Mouse (Mus musculus): Measurements from ENCODE around the gene Usp36. TPM values are rescaled to one million over a fixed set of nuclear protein-coding genes. Genes with fewer than 3 reads are reported as not detected.

The Usp36 gene
- polyA plus RNA-seq, 1 experiment from 2014 or later = 13.5 TPM

DNA sequence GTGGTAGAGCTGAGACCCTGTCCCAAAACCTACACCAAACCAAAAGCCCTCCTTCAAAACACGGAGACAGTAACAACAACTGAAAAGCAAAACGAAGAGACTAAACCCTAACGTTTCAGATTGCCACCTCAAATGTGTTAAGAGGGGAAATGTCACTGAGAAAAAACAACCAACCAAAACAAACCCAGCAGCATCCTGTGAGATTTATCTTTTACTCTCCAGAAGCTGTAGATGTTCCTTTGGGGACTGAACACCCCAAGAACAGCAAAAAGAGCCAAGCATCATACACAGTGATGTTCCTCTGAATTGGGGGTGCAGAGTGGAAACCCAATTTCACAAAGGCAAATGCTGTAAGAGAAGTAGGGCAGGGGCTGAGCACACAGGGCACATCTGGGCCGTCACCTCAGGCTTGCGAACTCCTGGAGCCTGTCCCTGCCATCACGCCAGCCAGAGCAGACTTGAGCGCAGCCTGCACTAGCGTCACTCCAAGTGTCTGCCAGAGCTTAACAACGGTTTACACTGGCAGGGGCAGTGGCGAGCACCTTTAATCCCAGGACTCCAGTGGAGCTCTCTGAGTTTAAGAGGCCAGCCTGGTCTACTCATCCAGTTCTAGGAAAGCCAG lies 23.9 kb downstream of the Usp36 start:
- no peak overlapping the region for H3K4me2 ChIP-seq (ENCODE audit: low read depth, low read length)
- no peak for ATAC-seq (replicated peaks; ENCODE audit: extremely low read depth, insufficient read depth, low FRiP score)
- WGBS = 86% methylated on average over 10 of the region's 10 CpGs
- no peaks in the 10 kb centered on the region for H3K4me1 ChIP-seq (ENCODE audit: control insufficient read depth, insufficient read depth, low read length)
- no peak overlapping the region for H3K4me3 ChIP-seq (ENCODE audit: low read length)
- H3K9me3 ChIP-seq (replicated peaks; ENCODE audit: control insufficient read depth, low read length) = no peaks in the 10 kb centered on the region
- H3K36me3 ChIP-seq (ENCODE audit: control insufficient read depth, insufficient read depth) = peaks cover 76% of the 10 kb centered on the region
- no peak overlapping the region for H3K9ac ChIP-seq (ENCODE audit: low read length)
- no peak overlapping the region for H3K27ac ChIP-seq (ENCODE audit: low read length)
- H3K27me3 ChIP-seq (ENCODE audit: control insufficient read depth, insufficient read depth, low read length) = no peaks in the 10 kb centered on the region

DNA sequence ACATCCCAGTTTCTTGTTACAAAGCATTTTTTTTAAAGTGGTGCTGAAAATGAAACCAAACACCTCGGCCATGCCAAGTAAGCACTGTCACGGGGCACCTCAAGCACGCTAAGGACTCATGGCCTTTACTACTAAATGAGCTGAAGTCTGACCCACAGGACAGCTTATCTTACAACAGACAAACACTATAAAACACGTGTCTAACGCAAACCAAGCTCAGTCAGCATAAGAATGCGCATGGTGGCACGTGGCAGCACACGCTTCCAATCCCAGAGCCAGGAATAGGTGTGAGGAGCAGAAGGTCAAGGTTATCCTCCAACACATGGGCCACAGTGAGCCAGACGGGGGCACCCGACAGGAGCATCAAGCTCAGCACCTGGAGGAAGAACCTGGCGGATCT lies 24.4 kb downstream of the Usp36 start:
- 80% methylated on average over 11 of the region's 11 CpGs for WGBS

DNA sequence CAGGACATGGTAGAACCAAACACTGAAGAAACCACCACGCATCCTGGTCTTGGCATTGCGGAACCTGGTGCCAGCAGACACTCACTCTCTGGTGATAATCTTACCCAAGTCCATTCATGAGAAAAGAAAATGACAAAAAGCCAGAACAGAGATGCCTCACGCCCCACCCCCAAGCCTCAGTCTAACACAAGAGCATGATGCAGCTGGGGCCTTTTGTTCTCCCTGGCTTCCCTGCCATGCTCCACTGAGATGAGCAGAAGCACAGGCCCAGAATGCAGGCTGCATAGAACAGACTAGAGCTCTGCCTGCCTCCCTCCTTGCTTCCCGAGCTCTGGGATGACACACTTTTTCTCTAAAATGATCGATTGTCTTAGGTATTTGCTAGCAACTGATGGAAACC lies 26.9 kb downstream of the Usp36 start:
- Histone ChIP-seq H3K4me3 (ENCODE audit: low read length) (no peak overlapping the region), H3K4me2 (ENCODE audit: low read depth, low read length) (no peak overlapping the region), H3K4me1 (ENCODE audit: control insufficient read depth, insufficient read depth, low read length) (no peaks in the 10 kb centered on the region), H3K9me3 (replicated peaks; ENCODE audit: control insufficient read depth, low read length) (no peaks in the 10 kb centered on the region), H3K27me3 (ENCODE audit: control insufficient read depth, insufficient read depth, low read length) (no peaks in the 10 kb centered on the region), H3K36me3 (ENCODE audit: control insufficient read depth, insufficient read depth) (peaks cover 79% of the 10 kb centered on the region), H3K27ac (ENCODE audit: low read length) (no peak overlapping the region), H3K9ac (ENCODE audit: low read length) (no peak overlapping the region)
- ATAC-seq (replicated peaks; ENCODE audit: extremely low read depth, insufficient read depth, low FRiP score) = no peak
- 84% methylated on average over 5 of the region's 5 CpGs for WGBS

More for the DNA sequence above, 24.4 kb downstream of the Usp36 start:
- Histone ChIP-seq H3K27ac (ENCODE audit: low read length) (no peak overlapping the region), H3K4me3 (ENCODE audit: low read length) (no peak overlapping the region), H3K9ac (ENCODE audit: low read length) (no peak overlapping the region), H3K4me1 (ENCODE audit: control insufficient read depth, insufficient read depth, low read length) (no peaks in the 10 kb centered on the region), H3K36me3 (ENCODE audit: control insufficient read depth, insufficient read depth) (peaks cover 77% of the 10 kb centered on the region), H3K9me3 (replicated peaks; ENCODE audit: control insufficient read depth, low read length) (no peaks in the 10 kb centered on the region), H3K27me3 (ENCODE audit: control insufficient read depth, insufficient read depth, low read length) (no peaks in the 10 kb centered on the region), H3K4me2 (ENCODE audit: low read depth, low read length) (no peak overlapping the region)
- ATAC-seq (replicated peaks; ENCODE audit: extremely low read depth, insufficient read depth, low FRiP score) = no peak

DNA sequence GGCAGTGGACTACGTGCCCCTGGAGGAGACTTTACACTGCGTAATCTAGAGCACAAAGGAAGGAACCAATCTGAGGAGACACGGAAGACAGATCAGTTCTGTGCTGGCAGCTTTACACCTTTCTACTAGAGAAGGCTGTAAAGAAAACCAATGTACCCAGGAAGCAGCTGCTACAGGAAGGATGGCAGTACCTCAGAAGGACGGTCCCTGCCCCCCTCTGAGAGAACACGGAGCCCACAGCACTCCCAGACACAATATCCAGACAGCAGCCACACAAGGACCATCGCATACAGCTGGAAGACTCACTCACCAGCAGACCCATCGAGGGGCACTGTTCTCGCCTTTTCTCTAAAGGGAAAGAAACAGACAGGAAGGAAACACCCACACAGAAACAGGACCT lies 30.0 kb downstream of the Usp36 start:
- Histone ChIP-seq H3K27me3 (ENCODE audit: control insufficient read depth, insufficient read depth, low read length) (no peaks in the 10 kb centered on the region), H3K36me3 (ENCODE audit: control insufficient read depth, insufficient read depth) (peaks cover 73% of the 10 kb centered on the region), H3K9me3 (replicated peaks; ENCODE audit: control insufficient read depth, low read length) (no peaks in the 10 kb centered on the region), H3K4me2 (ENCODE audit: low read depth, low read length) (no peak overlapping the region), H3K27ac (ENCODE audit: low read length) (no peak overlapping the region; the same call in 1 of the 2 replicates), H3K4me3 (ENCODE audit: low read length) (no peak overlapping the region), H3K9ac (ENCODE audit: low read length) (no peak overlapping the region), H3K4me1 (ENCODE audit: control insufficient read depth, insufficient read depth, low read length) (peaks cover 7% of the 10 kb centered on the region)
- no peak for ATAC-seq (replicated peaks; ENCODE audit: extremely low read depth, insufficient read depth, low FRiP score)
- 84% methylated on average over 8 of the region's 8 CpGs for WGBS

DNA sequence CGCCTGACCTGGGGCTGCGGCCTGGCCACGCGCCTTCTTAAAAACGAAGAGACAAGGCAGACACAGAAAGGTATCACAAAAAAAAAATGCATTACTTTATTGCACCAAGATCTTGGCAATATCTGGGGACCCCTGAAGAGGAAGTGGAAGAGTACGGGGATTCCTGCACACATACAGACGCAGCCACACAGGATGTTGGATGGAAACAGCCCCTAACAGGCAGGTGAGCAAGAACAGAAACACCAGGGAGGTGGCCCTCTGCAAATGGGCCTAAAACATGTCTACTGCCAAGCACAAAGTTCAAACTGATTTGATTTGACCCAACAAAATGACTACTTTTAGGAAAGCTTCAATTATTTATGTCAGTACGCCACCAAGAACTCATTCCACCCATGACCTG lies 30.5 kb downstream of the Usp36 start:
- WGBS = 93% methylated on average over 8 of the region's 8 CpGs
- ATAC-seq (replicated peaks; ENCODE audit: extremely low read depth, insufficient read depth, low FRiP score) = no peak
- H3K4me3 ChIP-seq (ENCODE audit: low read length) = no peak overlapping the region

DNA sequence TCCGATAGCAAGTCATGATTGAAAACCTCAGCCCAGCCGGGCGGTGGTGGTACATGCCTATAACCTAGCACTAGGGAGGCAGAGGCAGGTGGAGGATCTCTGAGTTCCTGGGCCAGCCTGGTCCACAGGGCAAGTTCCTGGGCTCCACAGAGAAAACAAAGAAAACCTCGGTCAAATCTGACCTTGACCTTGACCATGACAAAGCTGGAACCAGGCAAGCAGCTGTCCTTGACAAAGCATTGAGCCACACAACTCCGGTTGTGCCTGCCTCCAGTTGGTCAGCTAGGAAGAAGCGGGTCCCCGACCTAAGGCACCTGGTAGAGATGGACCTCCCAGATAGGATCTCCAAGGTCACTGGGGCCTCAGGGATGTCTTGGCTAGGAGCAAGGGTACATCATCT lies 33.7 kb downstream of the Usp36 start:
- Histone ChIP-seq H3K36me3 (ENCODE audit: control insufficient read depth, insufficient read depth) (peaks cover 40% of the 10 kb centered on the region), H3K9ac (ENCODE audit: low read length) (no peak overlapping the region), H3K4me2 (ENCODE audit: low read depth, low read length) (no peak overlapping the region), H3K9me3 (replicated peaks; ENCODE audit: control insufficient read depth, low read length) (no peaks in the 10 kb centered on the region), H3K27ac (ENCODE audit: low read length) (peak overlapping the region; percentile 23; the same call in 1 of the 2 replicates), H3K27me3 (ENCODE audit: control insufficient read depth, insufficient read depth, low read length) (no peaks in the 10 kb centered on the region), H3K4me3 (ENCODE audit: low read length) (no peak overlapping the region), H3K4me1 (ENCODE audit: control insufficient read depth, insufficient read depth, low read length) (peaks cover 23% of the 10 kb centered on the region)
- 75% methylated on average over 7 of the region's 7 CpGs for WGBS
- ATAC-seq (replicated peaks; ENCODE audit: extremely low read depth, insufficient read depth, low FRiP score) = no peak

More for the DNA sequence above, 30.5 kb downstream of the Usp36 start:
- Histone ChIP-seq H3K9ac (ENCODE audit: low read length) (no peak overlapping the region), H3K9me3 (replicated peaks; ENCODE audit: control insufficient read depth, low read length) (no peaks in the 10 kb centered on the region), H3K27me3 (ENCODE audit: control insufficient read depth, insufficient read depth, low read length) (no peaks in the 10 kb centered on the region), H3K4me1 (ENCODE audit: control insufficient read depth, insufficient read depth, low read length) (peaks cover 9% of the 10 kb centered on the region), H3K4me2 (ENCODE audit: low read depth, low read length) (no peak overlapping the region), H3K27ac (ENCODE audit: low read length) (no peak overlapping the region), H3K36me3 (ENCODE audit: control insufficient read depth, insufficient read depth) (peaks cover 68% of the 10 kb centered on the region)

DNA sequence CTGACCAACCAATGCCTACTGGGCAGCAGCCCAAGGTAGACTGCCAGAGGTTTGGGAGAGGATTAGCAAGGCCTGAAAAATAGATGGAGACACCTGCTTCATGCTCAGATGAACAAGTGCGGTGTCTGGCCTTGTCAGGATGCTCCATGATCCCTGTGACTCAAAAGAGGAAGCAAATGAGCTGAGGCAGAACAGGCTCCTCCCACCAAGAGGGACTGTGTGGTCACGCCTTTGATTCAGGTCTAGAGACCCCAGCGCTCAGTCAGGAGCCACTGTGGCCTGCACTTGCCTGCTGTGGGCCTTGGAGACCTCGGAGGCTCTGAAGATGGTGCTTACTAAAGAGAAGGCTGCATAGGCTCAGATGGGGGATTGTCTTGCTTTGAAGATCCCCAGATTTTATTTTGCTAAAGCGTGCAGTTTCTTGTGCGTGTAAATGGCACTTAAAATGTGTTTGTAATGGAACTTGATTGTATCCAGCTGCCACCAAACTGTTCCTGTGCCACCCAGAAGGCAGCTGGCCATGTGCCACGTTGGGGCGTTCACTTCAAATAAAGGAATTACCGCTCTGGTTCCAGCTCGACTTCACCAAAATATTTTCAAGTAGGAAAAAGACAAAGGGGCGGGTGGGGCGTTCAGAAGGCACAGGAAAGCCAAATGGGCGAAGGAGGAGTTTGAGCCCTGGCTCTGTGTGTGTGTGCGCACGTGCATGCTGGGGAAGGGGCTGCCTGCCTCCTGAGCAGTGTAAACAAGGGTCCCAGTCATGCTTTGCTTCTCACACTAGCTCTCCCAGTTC lies 35.7 kb downstream of the Usp36 start:
- peaks cover 26% of the 10 kb centered on the region for H3K36me3 ChIP-seq (ENCODE audit: control insufficient read depth, insufficient read depth)
- peak overlapping the region; percentile 7; the same call in 1 of the 2 replicates for H3K9ac ChIP-seq (ENCODE audit: low read length)
- H3K27me3 ChIP-seq (ENCODE audit: control insufficient read depth, insufficient read depth, low read length) = no peaks in the 10 kb centered on the region
- H3K4me1 ChIP-seq (ENCODE audit: control insufficient read depth, insufficient read depth, low read length) = peaks cover 28% of the 10 kb centered on the region
- H3K27ac ChIP-seq (ENCODE audit: low read length) = peak overlapping the region; percentile 48
- 52% methylated on average over 15 of the region's 15 CpGs for WGBS
- ATAC-seq (replicated peaks; ENCODE audit: extremely low read depth, insufficient read depth, low FRiP score) = no peak
- H3K4me2 ChIP-seq (ENCODE audit: low read depth, low read length) = no peak overlapping the region
- H3K4me3 ChIP-seq (ENCODE audit: low read length) = no peak overlapping the region
- H3K9me3 ChIP-seq (replicated peaks; ENCODE audit: control insufficient read depth, low read length) = no peaks in the 10 kb centered on the region

DNA sequence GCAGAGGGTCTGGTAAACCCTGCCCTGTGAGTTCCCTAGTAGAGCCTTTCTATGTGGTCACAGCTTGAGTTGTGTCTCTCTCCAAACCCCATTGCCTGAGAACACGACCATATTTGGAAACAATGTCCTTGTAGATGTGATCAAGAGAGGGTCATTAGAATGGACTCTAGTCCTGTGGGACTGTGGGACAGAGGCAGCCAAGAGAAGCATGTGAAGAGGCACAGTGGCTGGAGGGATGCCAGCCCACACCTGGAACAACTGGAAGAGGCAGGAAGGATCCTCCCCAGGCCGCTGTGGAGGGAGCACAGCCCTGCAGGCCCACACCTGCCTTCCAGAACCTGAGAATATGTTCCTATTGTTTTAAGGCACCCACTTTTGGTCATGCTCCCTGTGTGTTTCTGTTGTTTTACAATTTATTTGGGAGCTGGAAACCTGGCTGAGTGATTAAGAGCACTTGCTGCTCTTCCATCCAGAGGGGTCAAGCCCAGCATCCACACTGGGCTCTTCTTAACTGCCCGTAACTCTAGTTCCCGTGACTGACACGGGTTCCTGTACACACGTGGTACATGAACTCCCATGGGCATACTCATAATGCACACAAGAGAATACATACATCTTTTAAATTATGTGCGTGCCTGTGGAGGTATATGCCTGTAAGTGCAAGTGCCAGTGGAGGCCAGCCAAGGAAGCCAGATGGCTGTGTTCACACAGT lies 36.4 kb downstream of the Usp36 start:
- H3K27me3 ChIP-seq (ENCODE audit: control insufficient read depth, insufficient read depth, low read length) = no peaks in the 10 kb centered on the region
- no peak overlapping the region for H3K4me3 ChIP-seq (ENCODE audit: low read length)
- 86% methylated on average over 7 of the region's 7 CpGs for WGBS
- H3K9ac ChIP-seq (ENCODE audit: low read length) = 0 out of 2 replicates have a peak overlapping the region, but pooled peaks have one; percentile 7
- ATAC-seq (replicated peaks; ENCODE audit: extremely low read depth, insufficient read depth, low FRiP score) = no peak
- peak overlapping the region; percentile 48 for H3K27ac ChIP-seq (ENCODE audit: low read length)
- H3K9me3 ChIP-seq (replicated peaks; ENCODE audit: control insufficient read depth, low read length) = no peaks in the 10 kb centered on the region
- peaks cover 33% of the 10 kb centered on the region for H3K4me1 ChIP-seq (ENCODE audit: control insufficient read depth, insufficient read depth, low read length)
- peaks cover 18% of the 10 kb centered on the region for H3K36me3 ChIP-seq (ENCODE audit: control insufficient read depth, insufficient read depth)
- no peak overlapping the region for H3K4me2 ChIP-seq (ENCODE audit: low read depth, low read length)

DNA sequence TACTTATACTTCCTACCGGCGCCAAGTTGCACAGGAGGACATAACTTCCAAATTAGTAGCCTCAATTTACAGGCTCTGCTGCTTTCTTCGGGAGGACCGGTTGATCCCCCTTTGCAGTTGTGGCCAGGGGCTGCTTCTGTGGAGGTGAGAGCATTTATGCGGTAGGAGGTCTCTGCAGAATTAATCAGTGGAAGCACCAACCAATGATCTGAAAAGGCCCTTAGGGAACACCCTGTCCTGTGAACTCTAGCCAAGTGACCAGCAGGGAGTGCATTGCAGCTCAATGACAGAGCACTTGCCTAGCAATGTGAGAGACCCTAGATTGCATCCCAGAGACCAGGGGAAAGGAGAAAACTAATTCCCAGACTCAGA lies 41.0 kb downstream of the Usp36 start:
- peak overlapping the region; percentile 77 for H3K9ac ChIP-seq (ENCODE audit: low read length)

More for the DNA sequence above, 41.0 kb downstream of the Usp36 start:
- H3K4me1 ChIP-seq (ENCODE audit: control insufficient read depth, insufficient read depth, low read length) = peaks cover 33% of the 10 kb centered on the region
- peak overlapping the region; percentile 92 for H3K4me3 ChIP-seq (ENCODE audit: low read length)
- H3K27me3 ChIP-seq (ENCODE audit: control insufficient read depth, insufficient read depth, low read length) = no peaks in the 10 kb centered on the region
- 0% methylated on average over 5 of the region's 5 CpGs for WGBS
- H3K36me3 ChIP-seq (ENCODE audit: control insufficient read depth, insufficient read depth) = no peaks in the 10 kb centered on the region
- peak; percentile 8; the same call in 1 of the 2 replicates for ATAC-seq (replicated peaks; ENCODE audit: extremely low read depth, insufficient read depth, low FRiP score)
- peak overlapping the region; percentile 72 for H3K4me2 ChIP-seq (ENCODE audit: low read depth, low read length)
- H3K9me3 ChIP-seq (replicated peaks; ENCODE audit: control insufficient read depth, low read length) = no peaks in the 10 kb centered on the region
- H3K27ac ChIP-seq (ENCODE audit: low read length) = peak overlapping the region; percentile 98
